Mouse (Mus musculus): ENCODE results near the gene Txndc2.

- TF ChIP-seq CTCF (IDR thresholded peaks at IDR 0.05; ENCODE audit: low read depth, low read length) (no peak), POLR2A (IDR thresholded peaks at IDR 0.05; ENCODE audit: extremely low read depth, insufficient read depth, low read length) (no peak)
These were observed 6.6 kb upstream of the Txndc2 start for GRCm38 (mm10) chr17:65648371-65649174.
